Mouse (Mus musculus) skeletal muscle tissue, adult 2 months (tissue): ENCODE data around the gene Ero1lb.
"Not testable (repeated sequence)": the region's sequence is repeated elsewhere in the genome, so short reads cannot be mapped to it uniquely, and the experiment has no call there.

Experiments used
- DNase-seq: peaks from one replicate; pipeline ENCODE4 v3.0.0-alpha.2; 2012; ENCODE audit warnings: low read depth, low spot score

Ero1lb gene

GRCm38 (mm10) chr13:12574979-12575536 lies 9.4 kb downstream of the Ero1lb start:
- no peak for DNase-seq

GRCm38 (mm10) chr13:12578145-12578544 lies 12.5 kb downstream of the Ero1lb start:
- DNase-seq = no peak

GRCm38 (mm10) chr13:12589003-12589402 lies 23.3 kb downstream of the Ero1lb start:
- no peak for DNase-seq

- DNase-seq = not testable (repeated sequence)
These were observed 31.4 kb downstream of the Ero1lb start for GRCm38 (mm10) chr13:12597075-12597474.

- not testable (repeated sequence) for DNase-seq
These were observed 44.5 kb downstream of the Ero1lb start for GRCm38 (mm10) chr13:12610206-12610605.

- DNase-seq = not testable (repeated sequence)
These were observed 48.4 kb downstream of the Ero1lb start for GRCm38 (mm10) chr13:12614026-12614425.

- DNase-seq = not testable (repeated sequence)
These were observed 48.9 kb downstream of the Ero1lb start for GRCm38 (mm10) chr13:12614591-12614990.

- DNase-seq = not testable (repeated sequence)
These were observed 49.3 kb downstream of the Ero1lb start for GRCm38 (mm10) chr13:12615014-12615413.

GRCm38 (mm10) chr13:12616489-12616888 lies 50.8 kb downstream of the Ero1lb start:
- DNase-seq = not testable (repeated sequence)

- not testable (repeated sequence) for DNase-seq
These were observed 54.1 kb downstream of the Ero1lb start for GRCm38 (mm10) chr13:12619808-12620207.

- DNase-seq = not testable (repeated sequence)
These were observed 60.4 kb downstream of the Ero1lb start for GRCm38 (mm10) chr13:12626061-12626460.

- DNase-seq = not testable (repeated sequence)
These were observed 62.1 kb downstream of the Ero1lb start for GRCm38 (mm10) chr13:12627746-12628145.

- not testable (repeated sequence) for DNase-seq
These were observed 62.5 kb downstream of the Ero1lb start for GRCm38 (mm10) chr13:12628181-12628580.

GRCm38 (mm10) chr13:12630252-12630651 lies 64.6 kb downstream of the Ero1lb start:
- DNase-seq = not testable (repeated sequence)

GRCm38 (mm10) chr13:12634941-12635588 lies 69.4 kb downstream of the Ero1lb start:
- not testable (repeated sequence) for DNase-seq

GRCm38 (mm10) chr13:12642795-12643194 lies 77.1 kb downstream of the Ero1lb start:
- DNase-seq = not testable (repeated sequence)

- not testable (repeated sequence) for DNase-seq
These were observed 81.0 kb downstream of the Ero1lb start for GRCm38 (mm10) chr13:12646676-12647075.

GRCm38 (mm10) chr13:12650020-12650876 lies 84.6 kb downstream of the Ero1lb start:
- not testable (repeated sequence) for DNase-seq

GRCm38 (mm10) chr13:12650877-12651176 lies 85.2 kb downstream of the Ero1lb start:
- DNase-seq = not testable (repeated sequence)
